Mouse (Mus musculus): Measurements from ENCODE around the gene Gbp7.

- TF ChIP-seq CTCF (conservative IDR thresholded peaks at IDR 0.05 in 1 of 2, IDR thresholded peaks at IDR 0.05 in 1 of 2; ENCODE audit: low read depth in 2 of 2, low read length in 2 of 2) (no peak), ZKSCAN1 (IDR thresholded peaks at IDR 0.05; ENCODE audit: borderline replicate concordance, low read depth, low read length) (no peak), BHLHE40 (IDR thresholded peaks at IDR 0.05; ENCODE audit: low read depth, low read length) (no peak), TCF12 (IDR thresholded peaks at IDR 0.05; ENCODE audit: low read depth, low read length) (peak; percentile 41; the same call in 1 of the 2 replicates), MAZ (IDR thresholded peaks at IDR 0.05; ENCODE audit: low read depth, low read length) (no peak; the same call in 1 of the 2 replicates), POLR2A (IDR thresholded peaks at IDR 0.05; ENCODE audit: low read depth, low read length) (peak; percentile 52), MAX (IDR thresholded peaks at IDR 0.05; ENCODE audit: low read length) (no peak), ETS1 (conservative IDR thresholded peaks at IDR 0.05; ENCODE audit: low read depth, low read length) (no peak), UBTF (IDR thresholded peaks at IDR 0.05; ENCODE audit: low read depth, low read length) (no peak), SIN3A (IDR thresholded peaks at IDR 0.05; ENCODE audit: low read length) (no peak), MXI1 (IDR thresholded peaks at IDR 0.05; ENCODE audit: low read depth, low read length) (no peak), ZMIZ1 (IDR thresholded peaks at IDR 0.05; ENCODE audit: low read depth, low read length) (no peak), POLR2AphosphoS2 (IDR thresholded peaks at IDR 0.05; ENCODE audit: low read depth, low read length) (no peak)
Observed at GRCm38 (mm10) chr3:142559632-142560228, 29.6 kb downstream of the Gbp7 start, which contains the start of gene Gbp3.
